Mouse (Mus musculus) large intestine, adult 2 months (tissue): ENCODE measurements around the gene Eef2kmt. TPM values are rescaled to one million over a fixed set of nuclear protein-coding genes. Genes with fewer than 3 reads are reported as not detected.
"Not testable (repeated sequence)": the region's sequence is repeated elsewhere in the genome, so short reads cannot be mapped to it uniquely, and the experiment has no call there.

Experiments used
- DNase-seq: peaks from one replicate; pipeline ENCODE4 v3.0.0-alpha.2; 2012; ENCODE audit warnings: low read depth, low spot score
- WGBS: fragments of 180-500 bp; shearing (Covaris S2); methylation state at CpG from one replicate; pipeline ENCODE4 v1.1.7; 2018; 5-methylcytosine and 5-hydroxymethylcytosine counted together
- polyA plus RNA-seq: library from polyadenylated mRNA; depleted of rRNA; stranded (reverse); fragments of >200 nt; gene quantifications from 2 replicates; pipeline ENCODE4 v1.2.3, GENCODE M21; 2012; rRNA removed

Eef2kmt gene
- polyA plus RNA-seq, 1 experiment = 43.2 TPM

- not testable (repeated sequence) for DNase-seq
- WGBS = 80% methylated on average over 19 of the region's 19 CpGs
These were observed 28.3 kb downstream of the Eef2kmt start for GRCm38 (mm10) chr16:5227501-5227900.

- 0% methylated on average over 1 of the region's 1 CpGs for WGBS
- not testable (repeated sequence) for DNase-seq
These were observed 29.2 kb downstream of the Eef2kmt start for GRCm38 (mm10) chr16:5226534-5226933.

- no peak for DNase-seq
- 27% methylated on average over 6 of the region's 6 CpGs for WGBS
These were observed 33.6 kb downstream of the Eef2kmt start, which contains the start of gene AU021092 for GRCm38 (mm10) chr16:5222140-5222539. TSS of gene AU021092 (minus strand) at chr16:5222299.

- WGBS = 32% methylated on average over 4 of the region's 4 CpGs
These were observed 34.4 kb downstream of the Eef2kmt start for GRCm38 (mm10) chr16:5221403-5221802.

GRCm38 (mm10) chr16:5217341-5218133 is 38.2 kb downstream of the Eef2kmt start:
- WGBS = 66% methylated on average over 5 of the region's 5 CpGs
- no peak for DNase-seq

More at GRCm38 (mm10) chr16:5221403-5221802, 34.4 kb downstream of the Eef2kmt start:
- no peak for DNase-seq

GRCm38 (mm10) chr16:5216686-5217085 is 39.1 kb downstream of the Eef2kmt start:
- WGBS = 27% methylated on average over 6 of the region's 6 CpGs
- no peak for DNase-seq

- no peak for DNase-seq
- 87% methylated on average over 2 of the region's 2 CpGs for WGBS
These were observed 41.7 kb downstream of the Eef2kmt start for GRCm38 (mm10) chr16:5214126-5214525.

- no peak for DNase-seq
- WGBS = 79% methylated on average over 3 of the region's 3 CpGs
These were observed 43.6 kb downstream of the Eef2kmt start for GRCm38 (mm10) chr16:5212150-5212549.

GRCm38 (mm10) chr16:5210365-5210764 is 45.4 kb downstream of the Eef2kmt start:
- no peak for DNase-seq
- WGBS = 64% methylated on average over 2 of the region's 2 CpGs

GRCm38 (mm10) chr16:5206051-5206450 is 49.7 kb downstream of the Eef2kmt start:
- 69% methylated on average over 5 of the region's 5 CpGs for WGBS
- no peak for DNase-seq

- 88% methylated on average over 5 of the region's 5 CpGs for WGBS
- DNase-seq = no peak
These were observed 50.3 kb downstream of the Eef2kmt start for GRCm38 (mm10) chr16:5205431-5205970.

GRCm38 (mm10) chr16:5203668-5204433 is 51.9 kb downstream of the Eef2kmt start, which contains the start of gene Nagpa:
TSS of gene Nagpa (minus strand) at chr16:5204012.
- peak; percentile 48 for DNase-seq
- 3% methylated on average over 40 of the region's 40 CpGs for WGBS

- no peak for DNase-seq
- 2% methylated on average over 36 of the region's 36 CpGs for WGBS
These were observed 52.6 kb downstream of the Eef2kmt start for GRCm38 (mm10) chr16:5203200-5203599.

- no peak for DNase-seq
- 11% methylated on average over 4 of the region's 4 CpGs for WGBS
These were observed 53.1 kb downstream of the Eef2kmt start for GRCm38 (mm10) chr16:5202681-5203080.

- WGBS = 34% methylated on average over 6 of the region's 6 CpGs
- DNase-seq = no peak
These were observed 60.7 kb downstream of the Eef2kmt start for GRCm38 (mm10) chr16:5195080-5195479.

Other genes starting within 250 kb of the Eef2kmt start
- gene Smim22, start 248.7 kb downstream of the Eef2kmt start, polyA plus RNA-seq = 436 and 466 TPM in 2 replicates
- gene Rogdi, start 242.4 kb downstream of the Eef2kmt start, polyA plus RNA-seq = 46.1 and 51.6 TPM in 2 replicates
- 52.5 and 65.5 TPM in 2 replicates for gene Glyr1, start 206.1 kb downstream of the Eef2kmt start, polyA plus RNA-seq
- gene Ubn1, start 205.9 kb downstream of the Eef2kmt start, polyA plus RNA-seq = 22.4 and 31.1 TPM in 2 replicates
- gene Ppl, start 123.6 kb downstream of the Eef2kmt start, polyA plus RNA-seq = 0.81 and 0.86 TPM in 2 replicates
- 0.01 TPM in 1 of 2 replicates, not detected in the other for gene Sec14l5, start 108.9 kb downstream of the Eef2kmt start, polyA plus RNA-seq
- gene Nagpa, start 52.0 kb downstream of the Eef2kmt start, polyA plus RNA-seq = 31.4 and 36.4 TPM in 2 replicates
- 4.1 and 5.0 TPM in 2 replicates for gene AU021092, start 33.7 kb downstream of the Eef2kmt start, polyA plus RNA-seq
- 32.6 and 35.1 TPM in 2 replicates for gene Alg1, start 22.4 kb downstream of the Eef2kmt start, polyA plus RNA-seq